Mouse (Mus musculus) brown adipose tissue, adult 24 weeks (tissue): ENCODE measurements around the gene Ptx4. TPM values are rescaled to one million over a fixed set of nuclear protein-coding genes. Genes with fewer than 3 reads are reported as not detected.
"Not testable (repeated sequence)": the region's sequence is repeated elsewhere in the genome, so short reads cannot be mapped to it uniquely, and the experiment has no call there.

ENCODE experiments used
- H3K27ac ChIP-seq: fragments of 200-500 bp; replicated peaks from 2 replicates; pipeline ENCODE4 v1.5.1; 2012; ENCODE audit warnings: low read depth, mild to moderate bottlenecking, low read length
- H3K4me1 ChIP-seq: fragments of 200-500 bp; 2 replicates; pipeline ENCODE4 v1.6.1; 2012; ENCODE audit warnings: low read length, mixed read lengths; ENCODE audit not compliant: control insufficient read depth, insufficient read depth, insufficient read length
- H3K4me3 ChIP-seq: fragments of 200-500 bp; 2 replicates; pipeline ENCODE4 v1.5.1; 2012; ENCODE audit warnings: low read depth, mild to moderate bottlenecking, low read length, moderate library complexity; ENCODE audit not compliant: insufficient read depth
- polyA plus RNA-seq: library from polyadenylated mRNA; stranded (reverse); fragments of >200 nt; gene quantifications from 2 replicates; pipeline ENCODE4 v1.2.4, GENCODE M21; 2012; ENCODE audit not compliant: missing spikeins, insufficient read depth, insufficient read length

The Ptx4 gene
- polyA plus RNA-seq, 1 experiment, result not detected

DNA sequence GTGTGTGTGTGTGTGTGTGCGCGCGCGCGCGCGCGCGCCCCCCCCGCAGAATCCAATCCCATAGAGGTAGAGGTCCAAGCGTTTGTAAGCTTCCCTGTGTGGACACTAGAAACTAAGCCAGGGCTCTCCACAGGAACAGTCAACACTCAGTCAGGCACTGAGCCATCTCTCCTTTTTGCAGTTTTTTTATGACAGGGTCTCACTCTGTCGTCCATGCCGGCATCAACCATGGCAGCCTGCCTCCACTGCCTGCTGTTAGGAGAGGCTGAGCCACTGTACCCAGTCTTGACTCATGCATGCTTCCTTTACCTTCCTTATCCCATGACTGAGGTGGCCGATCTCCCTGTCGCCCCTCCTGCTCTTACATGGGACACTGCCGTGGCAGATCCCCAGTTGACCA lies 12.8 kb upstream of the Ptx4 start:
- Histone ChIP-seq H3K4me1 (no peaks in the 10 kb centered on the region), H3K27ac (no peak overlapping the region), H3K4me3 (no peak overlapping the region)

DNA sequence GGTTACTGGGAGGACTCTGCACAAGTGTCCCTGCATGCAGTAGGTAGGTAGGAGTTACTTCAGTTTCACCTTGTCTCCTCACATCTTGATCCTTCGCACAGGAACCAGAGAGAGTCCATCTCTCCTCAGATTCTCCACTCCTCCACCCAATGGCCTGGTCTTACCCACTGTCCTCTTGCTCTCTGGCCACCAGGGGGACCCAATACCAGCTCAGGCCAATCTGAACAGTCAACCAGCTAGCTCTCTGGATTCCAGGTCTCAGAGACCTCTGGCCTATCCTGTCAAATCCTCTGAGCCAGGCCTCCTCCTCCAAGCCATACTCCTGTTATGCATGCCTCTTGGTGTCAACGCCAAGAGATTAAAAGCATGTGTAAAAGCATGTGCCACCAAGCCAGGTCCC lies 11.0 kb upstream of the Ptx4 start:
- H3K27ac ChIP-seq, result no peak overlapping the region
- no peaks in the 10 kb centered on the region for H3K4me1 ChIP-seq
- no peak overlapping the region for H3K4me3 ChIP-seq

DNA sequence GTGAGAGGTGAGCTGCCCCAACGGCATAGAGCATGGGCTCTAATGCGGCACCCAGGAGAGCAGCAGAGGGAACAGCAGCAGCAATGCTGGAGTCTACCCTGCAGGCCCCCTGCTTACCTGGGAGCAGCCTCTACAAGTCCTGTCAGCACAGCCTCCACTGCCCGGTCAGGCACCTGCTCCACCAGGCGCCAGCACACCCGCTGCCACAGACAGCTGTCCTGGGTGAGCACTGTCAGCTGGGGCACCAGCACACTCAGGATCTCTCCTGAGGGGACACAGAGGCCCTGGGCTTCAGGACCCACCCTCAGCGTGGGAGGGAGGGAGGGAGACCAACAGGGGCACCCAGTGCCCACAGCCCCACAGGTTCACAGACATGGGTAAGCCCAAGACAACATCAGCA lies 10.0 kb upstream of the Ptx4 start:
- Histone ChIP-seq H3K27ac (no peak overlapping the region), H3K4me1 (0 out of 2 replicates have a peak, but pooled peaks cover 5% of the 10 kb centered on the region), H3K4me3 (no peak overlapping the region)

- Histone ChIP-seq H3K4me1 (0 out of 2 replicates have a peak, but pooled peaks cover 5% of the 10 kb centered on the region), H3K27ac (no peak overlapping the region), H3K4me3 (no peak overlapping the region)
Measured at GRCm38 (mm10) chr17:25111220-25111619, 9.3 kb upstream of the Ptx4 start.

DNA sequence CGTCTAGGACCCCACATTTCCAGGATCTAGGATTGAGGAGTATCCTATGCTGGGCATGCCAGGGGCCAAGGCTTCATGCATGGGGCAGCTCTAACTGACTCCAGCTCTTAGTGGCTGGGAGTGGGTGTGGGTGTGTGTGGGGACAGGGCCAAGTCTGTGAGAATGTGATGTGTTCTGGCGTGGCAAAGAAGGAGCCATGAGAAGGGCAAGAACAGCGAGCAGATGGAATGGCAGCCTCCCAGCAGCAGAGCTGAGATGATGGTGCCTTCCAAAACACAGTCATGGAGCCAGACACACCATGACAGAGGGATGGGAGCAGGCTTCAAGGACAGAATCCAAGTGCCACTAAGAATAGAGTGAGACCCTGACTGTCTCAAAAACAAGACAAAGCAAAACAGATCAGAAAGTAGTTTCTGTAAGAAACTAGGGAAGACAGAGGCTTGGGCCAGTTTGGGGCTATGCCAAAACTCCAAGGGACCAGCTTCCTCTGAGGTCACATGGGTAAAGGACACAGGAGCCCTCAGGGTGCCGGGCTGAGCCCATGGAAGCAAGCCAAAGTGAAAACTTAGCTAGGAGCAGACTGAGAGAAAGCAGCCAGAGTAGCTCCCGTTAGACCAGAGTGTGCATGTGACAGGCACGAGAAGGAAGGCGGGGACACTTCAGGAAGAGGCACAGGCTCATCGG lies 8.7 kb upstream of the Ptx4 start:
- peak overlapping the region; percentile 43 for H3K27ac ChIP-seq
- H3K4me1 ChIP-seq, result 0 out of 2 replicates have a peak, but pooled peaks cover 5% of the 10 kb centered on the region

GRCm38 (mm10) chr17:25112423-25112810 lies 8.1 kb upstream of the Ptx4 start:
- H3K27ac ChIP-seq, result peak overlapping the region; percentile 43

More for the DNA sequence above, 8.7 kb upstream of the Ptx4 start:
- H3K4me3 ChIP-seq, result no peak overlapping the region

GRCm38 (mm10) chr17:25114908-25115645 lies 5.5 kb upstream of the Ptx4 start:
- H3K4me1 ChIP-seq, result 0 out of 2 replicates have a peak, but pooled peaks cover 5% of the 10 kb centered on the region
- peak overlapping the region; percentile 95 for H3K27ac ChIP-seq
- peak overlapping the region; percentile 62 for H3K4me3 ChIP-seq

More at GRCm38 (mm10) chr17:25112423-25112810, 8.1 kb upstream of the Ptx4 start:
- Histone ChIP-seq H3K4me3 (no peak overlapping the region), H3K4me1 (0 out of 2 replicates have a peak, but pooled peaks cover 5% of the 10 kb centered on the region)

DNA sequence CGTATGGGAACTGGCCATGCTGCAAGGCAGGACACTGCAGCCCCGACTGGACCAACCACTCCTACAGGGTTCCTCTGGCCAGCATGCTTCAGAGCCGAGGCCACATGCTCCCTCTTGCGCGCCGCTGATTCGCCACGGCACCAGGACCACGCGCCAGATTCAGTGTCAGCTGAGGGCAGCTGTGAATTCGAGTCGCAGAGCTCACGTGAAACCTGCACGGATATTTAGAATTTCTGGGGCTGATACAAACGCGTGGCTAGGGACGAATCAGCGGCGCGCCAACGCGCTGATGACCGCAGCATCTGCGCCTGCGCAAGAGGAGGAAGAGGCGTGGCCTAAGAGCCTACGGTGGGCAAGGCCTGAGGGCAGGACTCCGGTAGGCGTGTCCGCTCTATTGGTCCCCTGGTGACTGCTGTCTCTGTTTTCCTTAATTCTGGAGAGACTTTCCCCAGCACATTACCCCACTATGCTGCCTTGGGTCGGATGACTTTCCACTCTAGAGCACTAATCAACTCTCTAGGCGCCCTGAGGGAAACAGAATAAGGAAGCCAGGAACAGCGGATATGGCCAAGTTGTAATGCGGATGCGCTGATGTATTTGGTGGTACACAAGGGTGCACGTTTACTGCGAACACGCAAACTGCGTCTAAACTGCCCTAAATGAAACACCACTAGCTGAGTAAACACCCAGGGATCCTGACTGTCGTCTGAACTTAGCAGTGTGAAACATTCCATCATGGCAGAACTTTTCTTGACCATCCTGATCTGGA lies 4.7 kb upstream of the Ptx4 start, which contains the start of gene Telo2:
Gene Telo2, minus strand, starts transcription at position 304 of the 769 bp plus-strand sequence.
- Histone ChIP-seq H3K27ac (peak within 1 kb of the TSS; percentile 95), H3K4me1 (0 out of 2 replicates have a peak, but pooled peaks cover 5% of the 10 kb centered on the region), H3K4me3 (peak within 1 kb of the TSS; percentile 62)

DNA sequence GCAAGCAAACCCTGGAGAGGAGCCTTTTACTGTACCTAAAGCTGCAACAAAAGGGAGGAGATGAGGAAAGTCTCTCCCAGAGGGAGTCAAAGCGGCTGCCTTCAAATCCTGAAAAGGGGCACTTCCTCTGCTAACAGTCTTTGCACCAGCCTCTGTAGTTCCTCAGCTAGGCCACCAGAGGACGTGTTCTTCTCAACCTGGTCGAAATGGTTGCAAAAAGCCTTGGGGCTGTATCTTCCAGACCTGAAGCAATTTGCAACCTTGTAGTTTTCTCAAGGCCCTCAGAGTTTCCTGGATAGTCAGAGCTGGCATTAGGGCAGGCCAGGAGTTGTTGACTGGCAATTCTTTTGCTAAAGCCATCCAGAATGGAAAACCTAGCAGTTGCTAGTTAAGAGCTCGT lies 3.3 kb upstream of the Ptx4 start:
- no peak overlapping the region for H3K4me3 ChIP-seq
- H3K4me1 ChIP-seq, result 0 out of 2 replicates have a peak, but pooled peaks cover 5% of the 10 kb centered on the region
- H3K27ac ChIP-seq, result no peak overlapping the region

DNA sequence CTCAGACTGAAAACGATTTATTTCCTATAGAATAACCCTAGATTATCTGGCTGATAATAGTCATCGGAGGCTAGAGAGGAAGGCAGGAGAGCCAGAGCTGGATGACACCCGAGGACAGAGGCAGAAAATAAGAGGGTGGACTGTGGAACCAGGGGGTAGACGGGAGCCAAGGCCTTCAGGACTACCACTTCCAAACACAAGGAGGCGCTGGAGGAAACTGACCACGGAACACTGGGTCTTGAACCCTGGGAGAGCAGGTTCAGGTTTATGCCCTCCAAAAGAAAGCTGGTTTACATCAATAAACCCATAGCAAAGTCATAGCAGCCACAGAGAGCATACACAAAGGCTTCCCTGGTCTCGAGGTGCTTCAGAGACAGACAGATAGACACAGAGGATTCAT lies 3.4 kb downstream of the Ptx4 start:
- H3K4me3 ChIP-seq, result no peak overlapping the region
- no peak overlapping the region for H3K27ac ChIP-seq
- no peaks in the 10 kb centered on the region for H3K4me1 ChIP-seq

DNA sequence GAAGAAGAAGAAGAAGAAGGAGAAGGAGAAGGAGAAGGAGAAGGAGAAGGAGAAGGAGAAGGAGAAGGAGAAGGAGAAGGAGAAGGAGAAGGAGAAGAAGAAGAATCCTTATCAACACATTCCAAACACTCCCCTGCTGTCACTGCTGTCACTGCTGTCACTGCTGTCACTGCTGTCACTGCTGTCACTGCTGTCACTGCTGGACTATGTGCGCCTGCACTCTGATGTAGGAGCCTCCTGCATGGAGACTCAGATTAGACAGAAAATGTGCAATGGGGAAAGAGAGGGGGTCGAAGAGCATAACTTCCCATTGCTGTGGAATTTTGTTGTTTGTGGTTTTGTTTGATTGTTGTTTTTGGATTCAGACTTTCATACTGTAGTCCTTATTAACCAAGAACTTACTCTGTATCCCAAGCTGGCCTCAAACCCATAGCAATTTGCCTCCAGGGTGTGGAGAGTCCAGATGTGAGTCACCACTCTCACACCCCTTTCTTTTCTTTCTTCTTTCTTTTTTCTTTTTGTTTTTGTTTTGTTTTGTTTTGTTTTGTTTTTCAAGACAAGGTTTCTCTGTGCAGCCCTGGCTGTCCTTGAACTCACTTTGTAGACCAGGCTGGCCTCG lies 5.0 kb downstream of the Ptx4 start:
- H3K27ac ChIP-seq, H3K4me3 ChIP-seq, H3K4me1 ChIP-seq: not testable (repeated sequence)

GRCm38 (mm10) chr17:25127079-25127478 lies 6.5 kb downstream of the Ptx4 start:
- no peaks in the 10 kb centered on the region for H3K4me1 ChIP-seq
- H3K27ac ChIP-seq, result no peak overlapping the region
- H3K4me3 ChIP-seq, result no peak overlapping the region

DNA sequence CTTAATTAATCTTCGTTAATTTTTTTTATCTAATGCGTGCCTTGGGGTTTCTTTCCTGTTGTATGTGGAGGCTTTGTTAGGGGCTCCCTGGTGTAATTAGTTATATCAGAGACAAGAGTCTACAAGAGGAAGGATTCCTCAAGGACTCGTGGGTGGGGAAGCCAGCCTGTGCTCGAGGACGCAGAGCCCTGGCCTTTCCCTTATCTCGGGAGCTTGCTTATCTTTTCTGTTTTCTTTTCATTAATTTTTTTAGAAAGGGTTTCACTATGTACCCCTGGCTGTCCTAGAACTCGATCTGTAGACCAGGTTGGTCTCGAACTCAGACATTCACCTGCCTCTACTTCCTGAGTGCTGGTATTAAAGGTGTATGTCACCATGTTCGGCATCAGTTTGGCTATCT lies 7.1 kb downstream of the Ptx4 start:
- H3K4me1 ChIP-seq, result no peaks in the 10 kb centered on the region
- H3K27ac ChIP-seq, result no peak overlapping the region

DNA sequence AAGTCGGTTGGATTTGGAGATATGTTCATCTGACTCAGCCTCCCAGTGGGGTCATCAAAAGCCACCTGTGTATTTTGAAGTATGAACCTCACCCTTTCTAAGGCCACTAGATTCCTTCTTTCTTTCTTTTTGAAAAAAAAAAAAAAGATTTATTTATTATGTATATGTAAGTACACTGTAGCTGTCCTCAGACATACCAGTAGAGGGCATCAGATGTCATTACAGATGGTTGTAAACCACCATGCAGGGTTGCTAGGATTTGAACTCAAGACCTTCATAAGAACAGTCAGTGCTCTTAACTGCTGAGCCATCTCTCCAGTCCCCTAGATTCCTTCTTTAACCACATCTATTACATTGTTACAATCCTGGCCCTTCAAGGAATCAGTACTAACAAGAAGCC lies 9.5 kb downstream of the Ptx4 start:
- Histone ChIP-seq H3K4me1 (peaks cover 2% of the 10 kb centered on the region; the same call in 1 of the 2 replicates), H3K4me3 (no peak overlapping the region), H3K27ac (no peak overlapping the region)

More for the DNA sequence above, 7.1 kb downstream of the Ptx4 start:
- H3K4me3 ChIP-seq, result no peak overlapping the region

DNA sequence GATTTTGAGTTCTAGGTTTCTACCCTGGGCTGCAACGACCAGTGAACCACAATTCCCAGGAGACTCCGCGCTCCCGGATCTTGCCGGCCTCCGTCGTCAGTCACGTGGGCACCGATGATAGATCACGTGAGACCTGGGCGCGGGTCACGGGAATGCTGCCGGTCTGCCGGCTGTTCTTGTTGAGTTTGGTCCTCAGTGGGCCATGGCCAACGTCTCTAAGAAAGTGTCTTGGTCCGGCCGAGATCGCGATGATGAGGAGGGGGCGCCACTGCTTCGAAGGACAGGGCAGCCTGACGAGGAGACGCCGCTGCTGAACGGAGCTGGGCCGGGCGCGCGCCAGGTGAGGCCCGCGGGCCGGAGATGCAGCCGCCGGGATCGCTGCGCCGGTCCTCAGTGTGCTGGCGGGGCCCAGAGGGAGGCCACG lies 12.7 kb downstream of the Ptx4 start, which contains the start of gene Clcn7:
Gene Clcn7, plus strand, starts transcription at position 117 of the 424 bp plus-strand sequence.
- Histone ChIP-seq H3K4me3 (peak within 1 kb of the TSS; percentile 95), H3K27ac (peak within 1 kb of the TSS; percentile 77), H3K4me1 (peaks cover 7% of the 10 kb centered on the region)
